Mouse (Mus musculus) right cerebral cortex, postnatal 4 days (tissue): ENCODE measurements around the gene Tab1.

Experiments
- DNase-seq: peaks from one replicate; pipeline ENCODE4 v3.0.0-alpha.2; 2022

Tab1 gene

DNA sequence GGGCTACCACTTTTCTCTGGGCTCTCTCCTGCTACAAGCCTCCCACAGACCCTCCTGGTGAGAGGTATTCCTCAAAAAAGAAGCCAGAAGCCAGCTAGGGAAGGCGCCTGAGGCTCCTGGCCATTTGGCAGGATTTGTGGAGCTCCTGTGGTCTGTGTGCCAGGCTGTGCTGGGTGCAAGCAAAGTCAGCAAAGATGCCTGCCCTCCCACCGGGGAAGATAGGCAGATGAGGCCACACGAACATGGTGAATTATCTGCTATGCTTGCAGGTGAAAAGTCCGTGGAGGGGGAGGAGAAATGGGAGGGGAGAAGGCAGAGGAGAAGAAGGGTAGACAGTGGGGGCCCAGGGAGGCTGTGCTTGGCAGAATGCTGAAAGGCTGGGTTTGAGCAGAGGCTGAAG lies 37.4 kb downstream of the Tab1 start:
- no peak for DNase-seq

DNA sequence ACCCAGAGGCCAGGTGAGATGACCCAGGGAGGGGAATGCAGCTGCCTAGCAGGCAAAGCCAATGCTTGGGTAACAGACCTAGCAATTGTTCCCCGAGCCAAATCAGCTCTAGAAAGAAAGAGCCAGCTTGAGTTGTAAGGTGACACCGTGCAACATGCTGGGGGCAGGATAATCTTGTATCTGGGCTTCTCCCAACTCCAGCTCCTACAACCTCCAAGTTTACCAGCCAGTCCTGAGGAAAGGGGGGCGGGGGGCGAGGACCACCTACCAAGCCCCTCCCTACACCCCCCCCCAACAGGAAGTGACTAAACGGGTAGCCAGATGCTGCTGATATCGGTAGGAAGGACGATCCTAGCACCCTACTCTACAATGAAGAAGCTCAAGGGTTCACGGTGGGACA lies 38.4 kb downstream of the Tab1 start:
- DNase-seq: no peak

DNA sequence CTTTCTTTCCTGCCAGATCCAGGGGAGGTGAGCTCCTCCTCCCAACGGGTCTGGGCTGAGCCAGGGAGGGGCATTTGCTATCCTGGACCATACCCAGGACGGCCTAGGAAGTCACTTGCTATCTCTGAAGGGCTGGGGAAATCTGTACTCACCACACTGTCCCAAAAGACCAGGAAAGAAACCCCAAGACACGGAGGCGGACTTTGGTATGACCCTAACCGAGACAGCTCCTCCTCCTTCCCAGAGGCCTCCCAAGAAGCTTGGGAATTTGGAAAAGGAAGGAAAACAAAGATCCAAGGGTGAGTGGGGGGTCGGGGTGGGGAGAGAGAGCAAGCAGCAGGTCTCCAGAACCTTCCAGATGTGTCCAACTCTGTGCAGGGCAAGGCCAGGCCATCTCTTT lies 38.9 kb downstream of the Tab1 start:
- DNase-seq: no peak

DNA sequence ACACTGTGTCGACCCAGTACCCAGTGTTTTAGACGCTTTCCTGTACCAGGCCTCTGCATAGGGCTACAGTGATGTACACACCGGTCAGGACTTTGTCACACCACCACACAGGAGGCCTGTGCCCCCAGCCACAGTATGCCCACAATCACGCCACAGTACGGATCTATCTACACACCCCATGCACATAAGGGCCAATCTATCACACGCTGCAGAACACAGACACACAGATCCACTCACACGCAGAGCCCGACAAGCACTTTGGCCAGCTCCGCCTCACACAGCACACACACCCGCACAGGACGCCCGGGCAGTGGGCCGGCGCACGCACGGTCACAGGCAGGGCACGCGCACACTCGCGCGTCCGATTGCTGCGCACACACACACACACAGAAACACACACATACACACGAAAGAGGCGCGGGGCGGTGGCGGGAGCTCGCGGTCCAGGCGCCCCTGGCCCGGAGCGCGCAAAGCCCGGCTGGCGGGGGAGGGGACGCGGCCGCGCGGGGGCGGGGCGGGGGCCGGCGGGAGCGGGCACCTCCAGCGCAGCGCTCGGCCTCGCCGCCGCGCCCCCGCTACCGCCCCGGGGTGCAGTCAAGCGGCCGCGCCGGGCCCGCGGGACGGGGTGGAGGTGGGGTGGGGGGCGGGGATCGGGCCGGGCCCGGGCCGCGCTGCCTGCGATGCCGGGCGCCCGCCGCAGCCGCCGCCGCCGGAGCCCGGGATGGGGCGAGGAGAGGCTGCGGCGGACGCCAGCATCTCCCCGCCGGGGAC lies 40.3 kb downstream of the Tab1 start, which contains the start of gene Mgat3:
Gene Mgat3 (plus strand): TSS at position 721 of the 771 bp plus-strand sequence.
- peak; percentile 62 for DNase-seq

DNA sequence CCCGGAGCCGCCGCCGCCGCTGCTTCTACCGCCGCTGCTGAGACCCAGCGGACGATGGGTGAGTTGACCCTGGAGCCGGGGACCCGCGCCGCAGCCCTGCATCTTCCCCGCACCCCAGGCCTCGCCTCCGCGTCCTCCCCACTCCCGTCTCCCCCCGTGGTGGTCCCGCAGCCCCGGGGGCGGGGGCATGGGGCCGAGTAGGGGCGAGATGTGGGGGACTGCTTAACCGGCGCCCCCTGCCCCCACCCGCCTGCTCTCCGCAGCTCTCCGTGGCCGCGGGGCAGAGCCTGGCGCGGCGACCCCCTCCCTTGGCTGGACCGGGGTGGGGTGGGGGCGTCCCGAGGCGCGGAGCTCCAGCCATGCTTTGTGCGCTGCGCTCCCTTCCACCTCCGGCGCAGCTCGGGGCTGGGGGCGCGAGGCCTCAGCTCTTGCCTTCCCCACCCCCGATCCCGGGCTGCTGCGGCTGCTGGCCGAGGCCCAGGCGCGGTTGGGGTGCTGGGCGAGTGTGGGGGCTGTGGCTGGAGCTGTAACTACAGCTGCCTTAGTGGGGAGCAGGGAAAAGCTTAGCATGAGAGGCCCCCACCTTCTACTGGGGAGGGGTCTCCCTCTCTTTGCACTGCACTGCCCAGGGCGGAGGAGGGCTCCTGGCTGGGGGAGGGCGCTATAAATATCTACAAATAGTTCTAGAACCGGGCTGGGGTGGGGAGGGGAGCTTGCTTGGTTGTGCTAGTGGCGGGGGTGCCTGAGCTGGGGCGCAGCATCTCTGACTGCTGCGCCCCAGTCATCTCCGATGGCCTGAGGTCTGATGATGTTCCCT lies 41.1 kb downstream of the Tab1 start:
- peak; percentile 61 for DNase-seq

DNA sequence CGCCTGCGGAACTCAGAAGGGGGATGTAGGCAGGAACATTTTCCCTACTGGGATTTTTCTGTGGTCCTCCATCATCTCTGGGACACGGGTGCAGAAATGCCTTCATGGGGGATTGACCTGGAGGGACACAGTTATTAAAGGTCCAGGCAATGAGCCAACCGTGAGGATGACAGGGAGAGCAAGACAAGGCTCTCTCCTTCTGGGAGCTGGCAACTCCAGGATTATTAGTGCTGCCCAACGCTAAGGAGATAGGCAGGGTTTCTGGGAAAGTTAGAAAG lies 41.6 kb downstream of the Tab1 start:
- DNase-seq: no peak

DNA sequence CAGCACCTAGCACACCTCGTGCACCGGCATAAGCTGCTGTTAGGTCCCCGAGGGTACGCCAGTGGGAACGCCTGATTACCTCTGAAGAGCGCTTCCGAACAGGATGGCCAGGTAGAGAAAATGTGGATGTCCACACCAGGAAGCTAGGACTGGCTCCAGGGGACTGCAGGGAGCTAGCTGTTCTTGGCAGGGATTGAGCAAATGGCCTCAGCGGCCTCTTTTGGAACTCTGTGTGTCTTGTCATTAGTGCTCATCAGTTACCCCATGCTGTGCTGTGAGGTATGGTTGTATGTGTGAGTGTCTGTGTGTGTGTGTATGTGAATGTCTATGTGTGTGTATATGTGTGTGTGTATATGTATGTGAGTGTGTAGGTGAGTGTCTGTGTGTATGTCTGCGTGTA lies 42.4 kb downstream of the Tab1 start:
- no peak for DNase-seq

DNA sequence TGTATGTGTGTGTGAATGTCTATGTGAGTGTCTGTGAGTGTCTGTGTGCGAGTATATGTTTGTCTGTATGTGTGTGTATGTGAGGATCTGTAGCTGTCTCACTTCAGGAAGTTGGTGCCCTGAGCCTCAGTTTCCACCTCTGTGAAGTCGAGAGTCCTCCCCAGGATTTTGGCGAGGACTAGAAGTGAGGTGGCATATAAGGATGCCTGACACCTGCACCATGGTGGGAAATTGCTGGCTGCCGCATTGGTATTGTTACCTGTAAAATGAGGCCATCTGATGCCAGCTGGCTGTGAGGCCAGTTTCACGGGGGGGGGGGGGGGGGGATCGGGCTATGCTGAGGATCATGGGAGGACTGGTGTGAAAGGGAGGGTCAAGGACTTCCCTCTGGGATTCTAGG lies 42.8 kb downstream of the Tab1 start:
- DNase-seq: no peak

DNA sequence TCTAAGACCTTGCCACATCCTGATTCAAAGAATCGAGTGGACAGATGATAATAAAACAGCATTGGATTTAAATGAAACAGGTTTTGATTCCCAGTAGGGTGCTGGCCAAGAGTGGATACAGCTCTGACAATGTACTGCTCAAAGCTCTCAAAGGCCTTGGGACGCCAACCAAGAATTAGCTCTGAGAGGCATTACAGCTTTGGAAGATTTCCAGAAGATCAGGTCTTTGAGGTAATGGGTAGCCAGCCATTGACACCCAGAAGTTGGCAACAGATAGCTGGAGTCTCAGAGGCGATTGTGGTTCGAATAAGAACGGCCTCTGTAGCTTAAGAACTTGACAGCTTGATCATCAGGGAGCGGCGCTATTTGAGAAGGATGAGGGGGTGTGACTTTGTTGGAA lies 48.6 kb downstream of the Tab1 start:
- DNase-seq: no peak

DNA sequence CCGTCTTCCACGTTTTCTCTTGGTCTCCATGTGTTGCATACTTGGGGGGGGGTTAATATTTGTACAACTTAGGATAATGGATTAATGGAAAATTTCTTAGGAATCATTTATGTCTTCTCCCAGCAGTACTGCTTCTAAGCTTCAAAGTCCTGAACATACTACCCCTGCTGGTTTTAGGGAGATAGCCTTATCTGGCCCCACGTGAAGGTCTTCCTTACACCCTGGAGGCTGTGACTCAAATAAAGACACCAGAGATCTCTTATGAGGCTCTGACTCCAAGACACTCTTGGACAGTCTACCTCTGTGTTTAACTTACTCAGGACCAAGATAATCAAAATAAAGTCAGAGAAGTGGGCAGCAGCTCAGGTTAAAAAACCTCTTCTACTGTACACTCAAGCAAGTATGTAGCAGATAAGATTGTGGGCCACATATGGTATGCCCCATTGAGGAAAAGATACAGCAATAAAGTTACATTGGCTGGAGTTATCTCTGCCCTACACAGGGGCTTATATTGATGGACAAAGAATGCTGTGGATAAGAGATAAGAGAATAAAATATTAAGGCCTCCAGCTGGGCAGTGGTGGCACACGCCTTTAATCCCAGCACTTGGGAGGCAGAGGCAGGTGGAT lies 49.3 kb downstream of the Tab1 start:
- no peak for DNase-seq

DNA sequence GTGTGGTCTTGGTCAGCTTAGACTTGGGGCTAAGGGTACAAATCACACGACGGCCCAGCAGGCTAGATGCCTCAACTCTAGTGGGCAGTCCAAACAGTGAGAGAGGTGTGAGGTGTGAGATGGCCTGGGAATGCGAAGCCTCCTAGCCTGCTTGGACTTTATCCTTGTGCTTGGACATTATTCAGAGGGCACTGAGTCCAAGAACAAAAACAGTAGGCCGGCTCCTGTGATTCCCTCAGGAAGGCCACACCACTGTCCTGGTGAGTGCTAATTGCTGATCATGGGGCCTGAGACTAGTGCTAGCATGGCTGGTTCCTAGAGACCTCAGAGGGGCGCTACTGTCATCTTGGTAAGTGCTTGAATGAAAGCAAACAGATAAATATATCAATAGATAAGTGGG lies 56.0 kb downstream of the Tab1 start:
- DNase-seq: no peak

DNA sequence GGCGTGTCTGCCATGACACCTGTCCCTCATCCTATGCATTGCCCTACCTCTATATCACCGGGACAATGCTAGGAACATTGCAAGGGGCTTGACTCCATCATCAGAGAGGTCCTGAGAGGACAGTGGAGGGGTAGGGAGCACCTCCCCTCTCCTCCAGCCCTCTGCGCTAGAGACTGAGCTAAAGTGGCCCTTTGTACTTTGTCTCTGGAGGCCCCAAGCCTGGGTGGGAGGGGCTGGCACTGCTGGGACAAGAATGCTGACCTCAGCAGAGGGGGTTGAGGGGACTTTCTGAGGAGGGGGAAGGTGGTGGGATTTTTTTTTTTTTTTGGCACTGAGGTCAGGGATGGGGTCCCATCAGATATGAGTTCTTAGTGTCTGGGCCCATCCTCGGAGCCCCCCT lies 57.1 kb downstream of the Tab1 start:
- no peak for DNase-seq

DNA sequence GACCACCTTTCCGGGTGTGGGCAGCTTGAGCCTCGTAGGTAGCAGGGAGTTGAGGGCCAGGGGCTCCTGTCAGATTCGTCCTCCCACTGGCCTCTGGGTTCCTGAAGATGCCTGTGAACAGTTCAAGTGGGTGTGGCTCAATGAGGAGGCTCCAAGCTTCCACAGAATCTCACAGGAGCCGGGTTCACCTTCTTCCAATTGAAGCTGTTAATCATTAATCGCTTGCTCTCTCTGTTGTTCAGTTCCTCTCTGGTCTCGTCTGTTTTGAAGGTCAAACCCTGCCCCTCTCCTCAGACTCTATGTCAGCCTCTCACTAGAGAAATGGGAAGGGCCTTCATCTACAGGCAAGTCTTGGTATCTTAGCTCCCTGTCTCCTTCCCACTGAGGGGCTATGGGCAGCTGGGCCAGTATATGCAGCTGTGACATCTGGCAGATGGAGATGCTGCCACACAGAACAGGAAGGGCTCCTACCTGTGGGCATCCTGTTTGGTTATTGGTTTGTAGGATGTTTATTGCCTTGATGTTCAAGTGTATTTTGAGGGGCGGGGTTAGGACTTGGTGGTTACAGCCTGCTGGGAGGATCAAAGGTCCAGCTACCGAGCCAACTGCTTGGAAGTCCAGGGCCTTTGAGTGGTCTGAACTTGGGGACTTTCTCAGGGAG lies 58.8 kb downstream of the Tab1 start:
- DNase-seq: no peak

DNA sequence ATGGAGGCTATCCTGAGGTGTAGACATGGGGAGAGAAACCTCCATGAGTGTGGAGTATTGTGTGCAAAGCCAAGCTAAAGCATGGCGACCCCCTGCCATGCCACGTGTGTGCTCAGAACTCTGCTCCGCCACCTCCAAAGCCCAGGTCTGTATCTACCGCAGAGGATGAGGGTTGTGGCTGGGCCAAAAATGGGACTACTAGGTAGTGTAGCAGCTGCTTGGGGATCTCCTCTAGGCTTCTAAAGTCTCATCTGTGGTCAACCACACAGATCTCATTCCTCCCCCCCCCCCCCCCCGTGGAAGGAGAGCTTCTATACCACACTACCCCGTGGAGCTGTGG lies 59.3 kb downstream of the Tab1 start:
- no peak for DNase-seq

DNA sequence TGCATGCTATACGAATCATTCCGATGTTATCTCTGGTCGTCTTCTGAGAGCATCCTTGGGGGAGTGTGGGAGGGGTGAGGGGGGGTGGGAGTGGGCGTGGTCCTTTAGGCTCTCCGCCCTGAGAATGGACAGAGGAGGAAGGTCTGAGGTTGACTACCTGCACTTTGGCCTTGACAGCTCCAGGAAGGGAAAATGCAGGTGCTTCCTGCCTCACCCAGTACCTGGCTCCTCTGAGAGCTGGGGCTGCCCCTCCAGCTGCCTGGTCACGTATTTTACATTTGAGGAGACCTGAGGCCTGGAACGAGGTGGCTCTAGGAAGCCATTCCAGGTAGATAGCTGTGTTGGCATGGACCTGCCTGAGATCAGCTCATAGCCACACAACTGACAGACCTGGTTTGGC lies 59.9 kb downstream of the Tab1 start:
- DNase-seq: no peak

DNA sequence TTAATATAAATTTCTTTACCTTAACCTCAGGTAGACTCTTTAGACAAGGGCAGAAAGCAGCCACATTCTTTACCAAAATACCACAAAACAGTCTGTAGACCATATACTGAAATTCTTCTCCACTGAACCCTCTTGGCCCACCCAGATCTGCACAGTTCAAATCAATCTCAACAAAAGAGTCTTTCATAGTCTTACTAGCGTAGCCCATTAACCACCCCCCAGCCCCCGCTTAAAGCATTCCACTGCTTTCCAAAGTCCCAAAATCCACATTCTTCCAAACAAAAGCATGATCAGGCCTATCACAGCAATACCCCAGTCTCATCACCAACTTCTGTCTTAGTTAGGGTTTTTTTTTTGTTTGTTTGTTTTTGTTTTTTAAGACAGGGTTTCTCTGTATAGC lies 66.6 kb downstream of the Tab1 start:
- DNase-seq: no peak

DNA sequence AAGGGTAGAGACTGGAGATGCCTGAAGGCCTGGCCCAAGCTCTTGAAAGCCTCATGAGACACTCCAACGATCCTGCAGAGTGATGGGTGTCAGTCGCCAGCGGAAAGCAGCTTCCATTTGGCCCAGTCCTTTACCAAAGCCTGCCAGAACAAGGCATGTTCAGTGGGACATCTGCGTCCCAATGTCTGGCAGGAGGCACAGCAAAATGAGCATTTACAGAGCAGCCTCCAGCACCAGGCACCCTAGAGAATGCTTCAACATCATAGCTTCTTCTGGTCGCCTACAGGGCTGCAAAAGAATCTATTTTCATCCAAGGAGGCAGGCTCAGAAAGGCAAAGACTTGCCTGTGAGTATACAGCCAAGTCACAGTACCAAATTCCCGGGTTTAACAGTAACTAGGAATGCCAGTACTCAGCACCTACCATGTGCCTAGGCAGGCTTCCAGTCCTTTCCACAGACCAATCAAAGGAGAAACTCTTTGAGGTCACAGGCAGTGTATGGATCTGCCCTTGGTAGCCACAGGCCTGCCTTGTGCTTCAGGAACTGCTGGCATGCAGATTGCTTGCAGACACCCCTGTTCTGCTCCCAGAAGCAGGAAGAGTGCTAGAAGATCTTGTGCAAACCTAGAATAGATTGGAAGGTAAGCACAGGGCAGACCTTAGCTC lies 69.3 kb downstream of the Tab1 start:
- no peak for DNase-seq

DNA sequence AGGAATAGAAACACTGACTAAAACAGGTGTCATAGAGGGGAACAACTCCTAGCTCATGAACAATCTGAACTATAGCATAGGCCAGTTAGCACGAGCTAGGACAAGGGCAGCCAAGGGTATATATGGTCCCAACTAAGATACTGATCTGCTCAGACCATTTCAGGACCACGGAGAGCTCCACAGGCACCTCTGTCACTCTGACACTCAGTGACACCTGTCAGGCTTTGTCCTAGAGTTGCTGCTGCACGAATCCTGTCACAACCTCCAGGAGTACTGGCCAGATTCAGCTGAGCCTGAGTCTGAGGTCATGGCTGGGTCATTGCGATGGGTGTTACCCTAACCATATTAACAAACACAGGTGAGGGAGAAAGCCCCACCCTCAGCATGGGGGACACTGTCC lies 70.5 kb downstream of the Tab1 start:
- DNase-seq: no peak

DNA sequence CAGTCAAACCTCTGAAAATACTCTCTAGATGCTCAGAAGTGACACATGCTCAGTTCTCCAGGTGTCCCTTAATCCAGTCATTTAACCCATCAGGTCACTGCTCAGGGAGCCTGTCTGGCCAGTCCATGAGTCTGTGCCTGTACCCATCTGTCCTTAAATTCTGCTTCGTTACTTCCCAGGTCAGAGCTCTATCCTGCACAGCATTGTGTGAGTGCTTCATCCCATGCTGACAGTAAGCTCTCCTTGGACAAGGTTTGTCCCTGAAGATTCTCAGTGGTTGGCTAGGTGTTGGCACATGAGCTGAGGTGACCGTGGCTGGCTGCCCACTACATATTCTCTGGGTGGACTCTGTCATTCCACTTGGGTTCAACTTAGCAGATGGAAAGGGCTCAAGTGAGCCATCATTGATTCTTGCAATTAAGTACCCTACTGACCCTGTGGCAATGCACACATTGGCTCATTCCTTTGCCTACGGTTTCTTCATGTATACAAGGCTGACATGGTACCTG lies 73.2 kb downstream of the Tab1 start:
- no peak for DNase-seq

DNA sequence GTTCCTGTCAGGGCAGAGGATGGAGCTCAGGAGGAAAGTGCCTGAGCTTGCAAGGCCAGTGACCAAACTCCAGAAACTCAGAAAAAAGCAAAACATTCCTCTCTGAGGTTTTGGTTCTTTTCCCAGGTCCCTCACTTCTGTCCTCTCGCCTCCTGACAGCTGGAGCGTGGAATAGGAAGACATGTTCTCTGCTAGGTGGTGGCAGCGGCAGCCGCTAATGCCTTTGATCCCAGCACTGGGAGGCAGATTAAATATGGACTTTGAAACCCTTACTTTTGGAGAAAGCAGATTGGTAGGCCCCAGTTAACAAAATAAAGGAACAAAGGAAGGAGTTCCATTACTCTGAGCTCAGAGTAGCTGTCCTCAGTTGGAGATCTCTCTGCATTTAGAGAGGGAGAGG lies 75.5 kb downstream of the Tab1 start:
- DNase-seq: no peak
